Mouse (Mus musculus): ENCODE data around the gene Ntpcr.

DNA sequence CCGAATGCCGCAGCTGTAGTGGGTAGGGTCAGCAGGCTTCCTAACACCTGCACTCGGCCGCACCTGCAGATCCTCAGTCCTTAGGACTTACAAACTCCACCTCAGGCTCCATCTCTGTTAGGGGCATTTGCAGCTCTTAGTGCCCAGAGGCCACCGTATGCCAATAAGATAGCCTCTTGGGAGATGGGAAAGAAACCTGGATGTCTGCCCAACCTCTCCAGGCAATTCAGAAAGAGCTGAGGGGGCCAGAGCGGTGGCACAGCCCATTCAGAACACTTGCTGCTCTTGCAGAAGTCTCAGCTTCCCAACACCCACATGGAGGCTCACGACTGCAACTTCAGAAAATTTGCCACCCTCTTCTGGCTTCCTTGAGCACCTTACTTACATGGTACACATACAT, 23.9 kb upstream of the Ntpcr start:
- no peak for TF ChIP-seq CTCF (IDR thresholded peaks at IDR 0.05; ENCODE audit: borderline replicate concordance, extremely low read depth, insufficient read depth, insufficient read length)
- TF ChIP-seq POLR2A (IDR thresholded peaks at IDR 0.05; ENCODE audit: borderline replicate concordance, extremely low read depth, insufficient read depth, insufficient read length, poor library complexity, severe bottlenecking): no peak

Data from brain, embryonic 14.5 days (tissue).